Mouse (Mus musculus) effector memory CD4-positive, alpha-beta T cell, adult 5 months (primary cell): ENCODE data around the gene Frmpd3. TPM values are rescaled to one million over a fixed set of nuclear protein-coding genes. Genes with fewer than 3 reads are reported as not detected.

ENCODE experiments used
- polyA plus RNA-seq: library from polyadenylated mRNA; unstranded; fragments of 100-300 nt; shearing (Covaris generic); gene quantifications from one replicate; pipeline ENCODE4 v1.2.1, GENCODE M21; 2017

The Frmpd3 gene
- not detected for polyA plus RNA-seq

GRCm38 (mm10) chrX:140341656-140342392, at the start of gene Frmpd3:
Gene Frmpd3, plus strand, starts transcription at chrX:140342263.

GRCm38 (mm10) chrX:140456279-140456731, 114.2 kb downstream of the Frmpd3 start, which contains the start of gene Prps1:
Gene Prps1, plus strand, starts transcription at chrX:140456613.

Other genes with a start within 250 kb of the Frmpd3 start
- 86.1 TPM for gene Prps1, start 114.3 kb downstream of the Frmpd3 start, polyA plus RNA-seq